Comparison of ENCODE assay signal across 9 mouse cellular contexts in genomic region chr9:22098993-22099696, GRCm38 (mm10). TPM values are rescaled to one million over a fixed set of nuclear protein-coding genes. Genes with fewer than 3 reads are reported as not detected.
A peak's percentile ranks its signal among the peaks of the same experiment; 100 is the strongest.
DNase-seq lines count a peak whose midpoint lies in the region; ATAC-seq and TF ChIP-seq lines count a peak whose summit lies in the region.
"Had no signal": no experiment of that assay in that cellular context is flagged by ENCODE, and none has a peak within 500 bp of the region (broad histone marks: within the 10 kb centered on the region; RNA-seq: fewer than 3 reads in every experiment).

Gene Cnn1, plus strand, starts transcription at chr9:22099216.

- H3K27ac ChIP-seq in neural tube, embryonic 12.5 days, result no peak within 1 kb of the TSS
- no peak within 1 kb of the TSS; the same call in 1 of the 2 replicates for H3K27ac ChIP-seq in embryonic facial prominence, embryonic 10.5 days (replicated peaks)
- no peak within 1 kb of the TSS for H3K27ac ChIP-seq in midbrain, embryonic 15.5 days
- H3K27ac ChIP-seq: hindbrain, embryonic 15.5 days had no signal

- no peak for ATAC-seq in neural tube, embryonic 12.5 days (ENCODE audit: low FRiP score, low read depth)
- no peak for ATAC-seq in monocyte, adult 5-6 weeks (replicated peaks; ENCODE audit: insufficient number of reproducible peaks, low FRiP score, low TSS enrichment, poor library complexity, severe bottlenecking)
- ATAC-seq in midbrain, embryonic 15.5 days (replicated peaks), result no peak

- H3K79me2 ChIP-seq in myocyte (ENCODE audit: control insufficient read depth, insufficient read depth), result no peaks in the 10 kb centered on the region

- H3K4me2 ChIP-seq in neural tube, embryonic 12.5 days (replicated peaks), result 0 out of 2 replicates have a peak within 1 kb of the TSS, but pooled peaks have one; percentile 12
- peak within 1 kb of the TSS; percentile 45 for H3K4me2 ChIP-seq in myocyte (ENCODE audit: low read depth)
- no peak within 1 kb of the TSS for H3K4me2 ChIP-seq in midbrain, embryonic 15.5 days
- H3K4me2 ChIP-seq: hindbrain, embryonic 15.5 days had no signal

- H3K4me1 ChIP-seq in neural tube, embryonic 12.5 days, result peaks cover 7% of the 10 kb centered on the region; the same call in 1 of the 2 replicates
- peaks cover 9% of the 10 kb centered on the region for H3K4me1 ChIP-seq in embryonic facial prominence, embryonic 10.5 days
- H3K4me1 ChIP-seq in midbrain, embryonic 15.5 days, result peaks cover 4% of the 10 kb centered on the region
- H3K4me1 ChIP-seq: hindbrain, embryonic 15.5 days had no signal

- H3K36me3 ChIP-seq in neural tube, embryonic 12.5 days, result no peaks in the 10 kb centered on the region
- H3K36me3 ChIP-seq in embryonic facial prominence, embryonic 10.5 days (replicated peaks), result no peaks in the 10 kb centered on the region
- no peaks in the 10 kb centered on the region for H3K36me3 ChIP-seq in myocyte (ENCODE audit: control insufficient read depth, insufficient read depth)
- H3K36me3 ChIP-seq in midbrain, embryonic 15.5 days (replicated peaks), result no peaks in the 10 kb centered on the region
- H3K36me3 ChIP-seq: hindbrain, embryonic 15.5 days had no signal

- H3K27me3 ChIP-seq in neural tube, embryonic 12.5 days (replicated peaks), result peaks cover 35% of the 10 kb centered on the region
- H3K27me3 ChIP-seq in embryonic facial prominence, embryonic 10.5 days (replicated peaks; ENCODE audit: low read depth, poor library complexity, severe bottlenecking), result peaks cover 71% of the 10 kb centered on the region
- no peaks in the 10 kb centered on the region for H3K27me3 ChIP-seq in myocyte (ENCODE audit: control insufficient read depth, insufficient read depth, insufficient read length)
- H3K27me3 ChIP-seq in midbrain, embryonic 15.5 days (replicated peaks), result peaks cover 33% of the 10 kb centered on the region

- 9% methylated on average over 14 of the region's 14 CpGs for WGBS in neural tube, embryonic 12.5 days
- 8% methylated on average over 14 of the region's 14 CpGs for WGBS in embryonic facial prominence, embryonic 10.5 days
- 13% methylated on average over 14 of the region's 14 CpGs for WGBS in midbrain, embryonic 15.5 days

- H3ac ChIP-seq in myocyte (ENCODE audit: control insufficient read depth, insufficient read length), result no peak within 1 kb of the TSS

- H3K9ac ChIP-seq in neural tube, embryonic 12.5 days, result no peak within 1 kb of the TSS
- H3K9ac ChIP-seq in midbrain, embryonic 15.5 days, result no peak within 1 kb of the TSS
- H3K9ac ChIP-seq: hindbrain, embryonic 15.5 days had no signal

- no peaks in the 10 kb centered on the region for H3K9me3 ChIP-seq in neural tube, embryonic 12.5 days
- H3K9me3 ChIP-seq in embryonic facial prominence, embryonic 10.5 days, result no peaks in the 10 kb centered on the region
- H3K9me3 ChIP-seq in midbrain, embryonic 15.5 days, result no peaks in the 10 kb centered on the region
- H3K9me3 ChIP-seq: hindbrain, embryonic 15.5 days had no signal

- 0 out of 2 replicates have a peak within 1 kb of the TSS, but pooled peaks have one; percentile 2 for H3K4me3 ChIP-seq in neural tube, embryonic 12.5 days
- H3K4me3 ChIP-seq in embryonic facial prominence, embryonic 10.5 days, result peak within 1 kb of the TSS; percentile 19; the same call in 1 of the 2 replicates
- H3K4me3 ChIP-seq in myocyte, result no peak within 1 kb of the TSS
- no peak within 1 kb of the TSS for H3K4me3 ChIP-seq in midbrain, embryonic 15.5 days
- H3K4me3 ChIP-seq: hindbrain, embryonic 15.5 days had no signal

- TF ChIP-seq POLR2A in myocyte (IDR thresholded peaks at IDR 0.05; ENCODE audit: insufficient read length, low read depth), result no peak

- no peak for DNase-seq in neural tube, embryonic 10.5 days (ENCODE audit: extremely low spot score, low spot score)
- peak; percentile 22 for DNase-seq in embryonic facial prominence, embryonic 10.5 days (ENCODE audit: low spot score)
- peak; percentile 15 for DNase-seq in induced T-regulatory cell, adult 2 months (ENCODE audit: low read depth)
- no peak for DNase-seq in thymus, postnatal 4 days

TF ChIP-seq in myocyte, 11 proteins besides CTCF, POLR2A, EP300 and RAD21:
- no peak for TF ChIP-seq TCF3 (IDR thresholded peaks at IDR 0.05; ENCODE audit: insufficient read length, low read depth)
- TF ChIP-seq POLR2AphosphoS2 (IDR thresholded peaks at IDR 0.05; ENCODE audit: insufficient read length, low read depth), result no peak
- no peak for TF ChIP-seq MAX (IDR thresholded peaks at IDR 0.05; ENCODE audit: low read depth)
- no peak for TF ChIP-seq CEBPB (IDR thresholded peaks at IDR 0.05; ENCODE audit: insufficient read depth, poor library complexity, severe bottlenecking)
- TF ChIP-seq REST (IDR thresholded peaks at IDR 0.05; ENCODE audit: insufficient read depth, insufficient read length), result no peak
- no peak for TF ChIP-seq TCF12 (IDR thresholded peaks at IDR 0.05; ENCODE audit: insufficient read depth, poor library complexity, severe bottlenecking)
- no peak for TF ChIP-seq MYOG (IDR thresholded peaks at IDR 0.05; ENCODE audit: control insufficient read depth in 1 of 3, insufficient read depth in 1 of 3, insufficient read length in 2 of 3, low read depth in 2 of 3)
- TF ChIP-seq E2F4 (IDR thresholded peaks at IDR 0.05; ENCODE audit: insufficient read depth), result no peak
- TF ChIP-seq USF1 (IDR thresholded peaks at IDR 0.05; ENCODE audit: low read depth), result no peak
- TF ChIP-seq MYOD1 (IDR thresholded peaks at IDR 0.05; ENCODE audit: control insufficient read depth in 1 of 3, insufficient read length in 2 of 3, low read depth in 2 of 3), result no peak
- no peak for TF ChIP-seq SRF (IDR thresholded peaks at IDR 0.05; ENCODE audit: control insufficient read depth, insufficient read length, low read depth)

RNA-seq across cellular contexts. Expression of gene Cnn1, which starts in this region (rescaled TPM):
- polyA plus RNA-seq in neural tube, embryonic 12.5 days (2016; fragmentation: Nextera tagmentation; extraction: Ambion mirVana), result 0.39 and 1.4 TPM in 2 replicates
- polyA plus RNA-seq in embryonic facial prominence, embryonic 10.5 days (2016; fragmentation: Nextera tagmentation; extraction: Ambion mirVana), result 1.3 and 3.1 TPM in 2 replicates
- 7.1 TPM for polyA plus RNA-seq in myocyte (2012; fragmentation: generic; extraction: Trizol)
- total RNA-seq in monocyte, adult 5-6 weeks (2017), result not detected in 3 replicates
- polyA plus RNA-seq in midbrain, embryonic 15.5 days (2015; fragmentation: Nextera tagmentation; extraction: Ambion mirVana), result 1.9 and 2.4 TPM in 2 replicates

Comparison
In these comparisons a context has a peak if more than half of its experiments do, and no peak if none do; other contexts are left out.
1. H3K4me3 ChIP-seq: peak in neural tube, embryonic 12.5 days (single experiment) and embryonic facial prominence, embryonic 10.5 days (single experiment); none in myocyte (single experiment) and midbrain, embryonic 15.5 days (single experiment).
2. DNase-seq: peak in embryonic facial prominence, embryonic 10.5 days (single experiment) and induced T-regulatory cell, adult 2 months (single experiment); none in neural tube, embryonic 10.5 days (single experiment) and thymus, postnatal 4 days (single experiment).